ENCODE assay signal across 29 mouse cellular contexts in the genomic region with DNA sequence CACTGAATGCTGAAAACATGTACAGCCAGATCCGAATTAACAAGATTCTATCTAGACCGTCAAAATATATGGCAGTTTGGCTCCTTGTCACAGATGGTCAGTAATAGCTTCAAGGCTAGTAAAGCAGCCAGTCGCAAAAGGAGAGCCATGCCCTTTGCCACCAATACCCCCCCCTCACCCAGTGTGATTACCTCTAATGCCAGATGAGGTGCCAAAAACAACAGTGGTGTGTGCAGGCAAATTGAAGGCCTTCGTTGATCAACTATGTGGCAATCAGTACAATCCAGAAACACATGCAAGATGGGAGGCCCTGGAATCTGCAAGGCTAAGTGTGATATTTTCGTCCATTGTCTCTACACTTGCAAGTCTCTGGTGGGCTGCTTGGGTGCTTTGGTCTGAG.
DNase-seq lines count a peak whose midpoint lies in the region; ATAC-seq lines count a peak whose summit lies in the region.
"Had no signal": no experiment of that assay in that cellular context is flagged by ENCODE, and none has a peak within 500 bp of the region (broad histone marks: within the 10 kb centered on the region; RNA-seq: fewer than 3 reads in every experiment).

No protein-coding gene starts in this region.

- peak overlapping the region; percentile 65 for H3K4me2 ChIP-seq in heart, embryonic 13.5 days
- H3K4me2 ChIP-seq in heart, embryonic 15.5 days: no peak overlapping the region; the same call in 1 of the 2 replicates
- H3K4me2 ChIP-seq: forebrain, embryonic 13.5 days; hindbrain, embryonic 13.5 days; midbrain, embryonic 15.5 days; neural tube, embryonic 15.5 days had no signal

- intact Hi-C loops in heart, postnatal 25 days (cut with DNase I): no loop called here

- DNase-seq in heart, adult 11 months: peak; percentile 81
- no peak for DNase-seq in heart, postnatal 25 days (ENCODE audit: low spot score)
- no peak for DNase-seq in heart, adult 8-10 months (ENCODE audit: low spot score)
- DNase-seq in left cerebral cortex, adult 11 months (ENCODE audit: low spot score): no peak
- no peak for DNase-seq in adipocyte (ENCODE audit: low spot score)
- DNase-seq: adrenal gland, postnatal 36 days; cerebellum, adult 18-20 months; cerebellum, postnatal 10 days; gastrocnemius, postnatal 14 days; kidney, adult 8-10 months; kidney, postnatal 4 days; liver; lung, adult 2 months; lung, postnatal 14 days; right cerebral cortex, postnatal 25 days; thymus, postnatal 25 days had no signal

- H3K9me3 ChIP-seq in heart, embryonic 13.5 days: no peaks in the 10 kb centered on the region
- no peaks in the 10 kb centered on the region for H3K9me3 ChIP-seq in heart, embryonic 15.5 days (replicated peaks)
- H3K9me3 ChIP-seq: forebrain, embryonic 13.5 days; G1E; hindbrain, embryonic 13.5 days; midbrain, embryonic 10.5 days; midbrain, embryonic 15.5 days; neural tube, embryonic 15.5 days had no signal

- H3K9ac ChIP-seq in heart, embryonic 13.5 days: no peak overlapping the region
- H3K9ac ChIP-seq in heart, embryonic 15.5 days: no peak overlapping the region
- H3K9ac ChIP-seq: forebrain, embryonic 13.5 days; hindbrain, embryonic 13.5 days; liver, embryonic 14.5 days; midbrain, embryonic 15.5 days; neural tube, embryonic 15.5 days had no signal

- H3K4me1 ChIP-seq in heart, embryonic 13.5 days: peaks cover 31% of the 10 kb centered on the region
- peaks cover 20% of the 10 kb centered on the region for H3K4me1 ChIP-seq in heart, embryonic 15.5 days (replicated peaks)

- ATAC-seq in heart, embryonic 13.5 days (ENCODE audit: extremely low read depth, insufficient number of reproducible peaks, low FRiP score, low TSS enrichment): no peak
- ATAC-seq in heart, embryonic 15.5 days (replicated peaks; ENCODE audit: insufficient number of reproducible peaks, insufficient read depth, low FRiP score, low read depth): no peak
- ATAC-seq: forebrain, embryonic 13.5 days; intestine, embryonic 16.5 days; midbrain, embryonic 15.5 days; Patski had no signal

- no peak overlapping the region for H3K4me3 ChIP-seq in heart, embryonic 13.5 days
- H3K4me3 ChIP-seq in heart, embryonic 15.5 days: no peak overlapping the region
- H3K4me3 ChIP-seq: erythroblast, embryonic 14.5 days; forebrain, embryonic 13.5 days; hindbrain, embryonic 13.5 days; midbrain, embryonic 10.5 days; midbrain, embryonic 15.5 days; neural tube, embryonic 15.5 days had no signal

- 48% methylated on average over 5 of the region's 5 CpGs for WGBS in heart, embryonic 13.5 days
- WGBS in heart, embryonic 15.5 days: 51% methylated on average over 5 of the region's 5 CpGs

- peak overlapping the region; percentile 86 for H3K27ac ChIP-seq in heart, embryonic 13.5 days (replicated peaks)
- peak overlapping the region; percentile 90 for H3K27ac ChIP-seq in heart, embryonic 15.5 days
- H3K27ac ChIP-seq: forebrain, embryonic 13.5 days; hindbrain, embryonic 13.5 days; kidney, postnatal 0 days; liver, embryonic 14.5 days; midbrain, embryonic 10.5 days; midbrain, embryonic 15.5 days; neural tube, embryonic 15.5 days had no signal

- no peaks in the 10 kb centered on the region for H3K36me3 ChIP-seq in heart, embryonic 13.5 days
- H3K36me3 ChIP-seq in heart, embryonic 15.5 days: no peaks in the 10 kb centered on the region
- H3K36me3 ChIP-seq: G1E; hindbrain, embryonic 13.5 days; midbrain, embryonic 10.5 days; midbrain, embryonic 15.5 days; neural tube, embryonic 15.5 days had no signal

- H3K27me3 ChIP-seq in heart, embryonic 13.5 days (replicated peaks): no peaks in the 10 kb centered on the region
- H3K27me3 ChIP-seq in heart, embryonic 15.5 days: no peaks in the 10 kb centered on the region
- H3K27me3 ChIP-seq: forebrain, embryonic 13.5 days; hindbrain, embryonic 13.5 days; midbrain, embryonic 15.5 days; neural tube, embryonic 15.5 days; Patski had no signal
